8 mouse cellular contexts compared by ENCODE assay signal in genomic region chr17:12290735-12291134, GRCm38 (mm10). TPM values are rescaled to one million over a fixed set of nuclear protein-coding genes. Genes with fewer than 3 reads are reported as not detected.
A peak's percentile ranks its signal among the peaks of the same experiment; 100 is the strongest.
DNase-seq lines count a peak whose midpoint lies in the region; ATAC-seq and TF ChIP-seq lines count a peak whose summit lies in the region.

No protein-coding gene starts in this region.

- no peak overlapping the region for H3K9ac ChIP-seq in forebrain, postnatal 0 days
- no peak overlapping the region for H3K9ac ChIP-seq in lung, embryonic 16.5 days (ENCODE audit: low read length)

- peaks cover 11% of the 10 kb centered on the region; the same call in 1 of the 2 replicates for H3K4me1 ChIP-seq in forebrain, postnatal 0 days (ENCODE audit: insufficient read depth)
- peaks cover 4% of the 10 kb centered on the region; the same call in 1 of the 2 replicates for H3K4me1 ChIP-seq in lung, embryonic 16.5 days (replicated peaks; ENCODE audit: control insufficient read depth, insufficient read depth, low read length)

- no peaks in the 10 kb centered on the region for H3K27me3 ChIP-seq in forebrain, postnatal 0 days (ENCODE audit: insufficient read depth, low read length)
- no peaks in the 10 kb centered on the region for H3K27me3 ChIP-seq in lung, embryonic 16.5 days (ENCODE audit: control insufficient read depth, insufficient read depth, low read depth, low read length)

- no peak overlapping the region for H3K4me3 ChIP-seq in forebrain, postnatal 0 days (ENCODE audit: low read depth, low read length)
- no peak overlapping the region for H3K4me3 ChIP-seq in lung, embryonic 16.5 days (ENCODE audit: low read length)

- H3K27ac ChIP-seq in forebrain, postnatal 0 days (ENCODE audit: low read depth, low read length): peak overlapping the region; percentile 75
- no peak overlapping the region for H3K27ac ChIP-seq in lung, embryonic 16.5 days (ENCODE audit: low read length)

- 17% methylated on average over 10 of the region's 10 CpGs for WGBS in forebrain, postnatal 0 days
- WGBS in lung, embryonic 16.5 days: 27% methylated on average over 10 of the region's 10 CpGs

- no peak for TF ChIP-seq CTCF in forebrain, postnatal 0 days (IDR thresholded peaks at IDR 0.05; ENCODE audit: low read depth)

- H3K4me2 ChIP-seq in forebrain, postnatal 0 days (ENCODE audit: low read depth): 0 out of 2 replicates have a peak overlapping the region, but pooled peaks have one; percentile 7
- H3K4me2 ChIP-seq in lung, embryonic 16.5 days (ENCODE audit: low read depth, low read length): no peak overlapping the region

- H3K36me3 ChIP-seq in forebrain, postnatal 0 days (ENCODE audit: insufficient read depth): no peaks in the 10 kb centered on the region
- no peaks in the 10 kb centered on the region for H3K36me3 ChIP-seq in lung, embryonic 16.5 days (ENCODE audit: control insufficient read depth, insufficient read depth, low read length)

- H3K9me3 ChIP-seq in forebrain, postnatal 0 days (ENCODE audit: low read length): no peaks in the 10 kb centered on the region
- H3K9me3 ChIP-seq in lung, embryonic 16.5 days (ENCODE audit: control insufficient read depth, low read length): no peaks in the 10 kb centered on the region

- ATAC-seq in forebrain, postnatal 0 days: peak; percentile 98
- peak; percentile 82 for ATAC-seq in lung, embryonic 16.5 days (ENCODE audit: low read depth)

- peak; percentile 24 for DNase-seq in kidney, adult 11 months
- DNase-seq in kidney, adult 8-10 months: no peak
- peak; percentile 58 for DNase-seq in adrenal gland, postnatal 10 days
- DNase-seq in forebrain, postnatal 0 days: peak; percentile 86
- DNase-seq in right cerebral cortex, postnatal 25 days: peak; percentile 54
- DNase-seq in urinary bladder, postnatal 25 days (ENCODE audit: low spot score): no peak
- no peak for DNase-seq in layer of hippocampus, postnatal 25 days (ENCODE audit: extremely low spot score in 1 of 2, low spot score in 1 of 2)

RNA-seq across cellular contexts. Expression of gene Map3k4, which starts 27.9 kb away (rescaled TPM):
- total RNA-seq in adrenal gland, postnatal 10 days (2021): 10 to 100 TPM; 21.1 to 29.4 TPM
- total RNA-seq in forebrain, postnatal 0 days (2014; rRNA removed): 28.9 and 35.3 TPM in 2 replicates
- 27.4 and 35.1 TPM in 2 replicates for polyA plus RNA-seq in forebrain, postnatal 0 days (2015; fragmentation: Nextera tagmentation; extraction: Ambion mirVana)
- 29.1 and 33.8 TPM in 2 replicates for polyA plus RNA-seq in lung, embryonic 16.5 days (2015; fragmentation: Nextera tagmentation; extraction: Ambion mirVana)
- total RNA-seq in layer of hippocampus, postnatal 25 days (2021): 10 to 100 TPM; 56.9 to 58.6 TPM

Comparison
In these comparisons a context has a peak if more than half of its experiments do, and no peak if none do; other contexts are left out.
1. DNase-seq: peak in kidney, adult 11 months (single experiment), adrenal gland, postnatal 10 days (single experiment), forebrain, postnatal 0 days (single experiment) and right cerebral cortex, postnatal 25 days (single experiment); none in kidney, adult 8-10 months (0 of 2), urinary bladder, postnatal 25 days (single experiment) and layer of hippocampus, postnatal 25 days (0 of 2).